Comparison of ENCODE assay signal across 20 mouse cellular contexts in genomic region chr17:74180889-74181288, GRCm38 (mm10).
DNase-seq lines count a peak whose midpoint lies in the region; ATAC-seq lines count a peak whose summit lies in the region.
"Had no signal": no experiment of that assay in that cellular context is flagged by ENCODE, and none has a peak within 500 bp of the region (broad histone marks: within the 10 kb centered on the region; RNA-seq: fewer than 3 reads in every experiment).

No protein-coding gene starts in this region.

- ATAC-seq in granulocyte monocyte progenitor cell, adult 5-6 weeks (replicated peaks; ENCODE audit: poor library complexity, severe bottlenecking): peak; percentile 40; the same call in 1 of the 2 replicates
- ATAC-seq: activated CD4-positive, CD25-positive, alpha-beta regulatory T cell, adult 4 months; forebrain, embryonic 15.5 days; hindbrain, postnatal 0 days; inflammation-experienced regulatory T-cells, adult 6 months; intestine, embryonic 16.5 days had no signal

- peak; percentile 33 for DNase-seq in adrenal gland, postnatal 14 days
- no peak for DNase-seq in adrenal gland, adult 8-10 months
- DNase-seq in 416B (ENCODE audit: low read depth) (peak; percentile 35), adipocyte (ENCODE audit: low spot score) (peak; percentile 69)
- DNase-seq in lung, postnatal 25 days (ENCODE audit: low spot score): no peak
- DNase-seq in cerebellum, adult 8-10 months: no peak
- DNase-seq: cerebellum, adult 11-12 months; cerebellum, adult 9-10 months; cerebellum, postnatal 14 days; gastrocnemius, postnatal 10 days; heart, adult 2 months; heart, postnatal 14 days; heart, postnatal 4 days; kidney, adult 2 months had no signal

Comparison
In these comparisons a context has a peak if more than half of its experiments do, and no peak if none do; other contexts are left out.
1. DNase-seq: peak in adrenal gland, postnatal 14 days (single experiment), 416B (single experiment) and adipocyte (single experiment); none in adrenal gland, adult 8-10 months (single experiment), lung, postnatal 25 days (single experiment) and cerebellum, adult 8-10 months (single experiment).